Mouse (Mus musculus): Measurements from ENCODE around the gene Aptx.
A peak's percentile ranks its signal among the peaks of the same experiment; 100 is the strongest.

DNA sequence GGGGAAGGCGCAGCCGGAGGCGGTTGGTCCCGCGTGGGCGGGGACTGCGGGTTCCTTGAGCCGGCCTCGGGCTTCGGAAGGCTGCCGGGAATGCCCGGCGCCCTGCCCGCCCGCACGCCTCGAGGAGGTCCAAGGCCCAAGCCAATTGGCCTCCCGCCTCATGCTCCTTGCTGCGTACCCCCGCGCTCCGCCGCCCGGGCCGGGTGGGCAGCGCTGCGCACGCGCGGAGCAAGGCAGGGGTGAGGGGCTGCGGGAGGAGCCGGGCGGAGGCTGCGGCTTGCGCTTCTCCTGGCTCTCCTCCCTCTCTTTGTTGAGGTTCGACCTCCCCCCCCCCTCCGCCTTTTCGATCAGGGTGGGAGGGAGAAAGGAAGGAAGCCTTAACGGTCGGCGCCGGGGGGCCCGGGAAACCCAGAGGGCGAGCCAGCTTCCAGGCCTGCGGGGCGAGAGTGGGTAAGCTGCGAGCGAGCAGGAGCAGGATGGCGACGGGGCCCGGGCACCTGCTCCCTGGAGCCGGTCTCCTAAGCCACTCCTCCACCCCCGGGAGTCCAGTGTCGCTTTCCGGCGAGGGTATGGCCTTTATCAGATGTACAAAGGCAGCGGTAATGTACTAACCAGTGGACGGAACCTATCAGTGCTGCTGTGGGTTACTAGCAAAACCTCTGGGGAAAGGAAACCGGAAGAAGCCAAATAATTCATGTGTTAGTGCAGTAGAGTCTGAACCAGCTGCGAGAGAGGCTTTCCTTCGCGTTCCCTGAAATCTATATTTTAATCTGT lies 19.9 kb upstream of the Aptx start:
- peak; percentile 15 for TF ChIP-seq POLR2A (IDR thresholded peaks at IDR 0.05; ENCODE audit: low read depth, low read length)
- TF ChIP-seq CTCF (IDR thresholded peaks at IDR 0.05; ENCODE audit: extremely low read depth, insufficient read depth, insufficient read length, insufficient replicate concordance) = no peak

Measured in spleen, adult 2 months (tissue).